Mouse (Mus musculus): ENCODE data around the gene Ephb2. TPM values are rescaled to one million over a fixed set of nuclear protein-coding genes. Genes with fewer than 3 reads are reported as not detected.

The Ephb2 gene
- total RNA-seq (2023): under 1 TPM in 1 of 2 experiments, not detected in 1; 0.33 TPM

DNA sequence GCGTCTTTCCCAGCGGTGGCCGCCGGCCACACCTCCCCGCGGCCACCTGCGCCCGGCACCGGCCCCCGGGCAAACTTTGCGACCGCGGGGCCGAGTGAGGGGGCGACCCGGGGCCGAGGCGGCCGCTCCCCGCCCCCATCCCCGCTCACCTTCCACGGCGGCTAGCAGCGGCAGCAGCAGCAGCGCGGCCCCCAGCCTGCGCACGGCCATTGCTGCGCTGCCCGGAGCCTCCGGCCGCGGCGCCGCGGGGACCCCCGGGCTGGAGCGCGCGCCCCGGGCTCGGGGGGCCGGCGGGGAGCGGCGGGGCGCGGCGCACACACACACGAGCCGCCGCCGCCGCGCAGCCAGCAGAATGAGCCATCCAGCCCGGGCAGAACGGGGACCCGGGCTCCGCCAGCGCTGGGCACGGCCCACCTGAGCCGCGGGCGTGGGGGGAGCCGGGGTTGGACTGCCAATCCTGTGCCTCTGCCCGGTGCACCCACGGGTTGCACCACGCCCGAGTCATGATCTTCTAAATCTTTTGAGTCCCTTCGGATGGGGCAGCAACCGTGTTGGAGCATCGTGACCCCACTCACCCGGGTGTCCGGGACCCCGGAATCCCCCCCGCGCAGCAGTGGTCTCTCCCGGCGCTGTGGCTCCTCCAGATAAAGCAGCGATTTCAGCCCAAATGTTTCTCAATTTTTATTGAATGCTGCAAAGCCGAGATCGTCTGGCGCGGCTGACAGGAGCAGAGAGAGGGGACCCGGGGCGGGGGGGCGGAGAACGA, at the start of gene Ephb2:
TSS of gene Ephb2 (minus strand) at position 368 of the 766 bp plus-strand sequence.

DNA sequence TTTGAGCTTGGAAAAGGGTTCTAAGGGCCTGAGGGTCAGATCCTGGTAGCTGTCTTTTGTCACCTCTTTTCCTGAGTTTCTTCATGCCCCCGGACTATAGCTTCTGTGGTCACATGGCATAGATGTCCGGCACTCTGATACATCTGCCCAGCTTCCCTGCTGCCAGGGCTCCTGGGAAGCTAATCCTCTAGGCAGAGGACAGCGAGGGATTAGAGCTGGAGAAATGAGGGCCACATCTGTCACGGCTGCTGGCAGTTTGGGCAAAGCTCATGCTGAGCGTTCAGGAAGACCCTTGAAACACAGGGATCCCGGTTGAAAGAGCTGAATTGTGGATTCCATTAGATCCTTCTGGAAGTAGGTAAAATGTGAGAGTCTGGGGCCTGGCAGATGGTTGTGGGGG, 213.4 kb downstream of the Ephb2 start, which contains the start of gene Lactbl1:
TSS of gene Lactbl1 (plus strand) at position 234 of the 400 bp plus-strand sequence.

DNA sequence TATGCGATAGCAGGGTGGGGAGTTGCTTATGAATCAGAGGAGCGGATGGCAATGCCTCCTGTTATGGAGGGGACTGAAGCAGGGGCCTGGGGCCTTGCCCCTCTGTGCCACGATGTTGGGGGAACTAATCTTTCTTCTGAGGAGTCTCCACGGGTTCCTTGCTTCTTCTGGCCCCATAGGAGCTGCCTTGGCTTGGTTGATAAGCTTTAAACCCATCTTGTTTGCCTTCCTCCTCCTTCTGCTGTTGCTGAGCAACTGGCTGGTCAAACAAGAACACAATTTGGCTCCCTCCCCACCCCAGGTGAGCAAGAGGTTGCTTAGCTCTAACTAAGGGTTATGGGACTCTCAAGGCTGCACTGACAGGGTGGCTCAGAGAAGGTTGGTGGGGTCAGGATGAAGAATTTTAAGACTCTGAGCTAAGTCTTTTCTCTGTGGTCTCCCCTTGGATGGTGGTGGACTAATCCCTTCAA, 225.4 kb downstream of the Ephb2 start, which contains the start of gene Tex46:
TSS of gene Tex46 (plus strand) at position 51 of the 470 bp plus-strand sequence.

DNA sequence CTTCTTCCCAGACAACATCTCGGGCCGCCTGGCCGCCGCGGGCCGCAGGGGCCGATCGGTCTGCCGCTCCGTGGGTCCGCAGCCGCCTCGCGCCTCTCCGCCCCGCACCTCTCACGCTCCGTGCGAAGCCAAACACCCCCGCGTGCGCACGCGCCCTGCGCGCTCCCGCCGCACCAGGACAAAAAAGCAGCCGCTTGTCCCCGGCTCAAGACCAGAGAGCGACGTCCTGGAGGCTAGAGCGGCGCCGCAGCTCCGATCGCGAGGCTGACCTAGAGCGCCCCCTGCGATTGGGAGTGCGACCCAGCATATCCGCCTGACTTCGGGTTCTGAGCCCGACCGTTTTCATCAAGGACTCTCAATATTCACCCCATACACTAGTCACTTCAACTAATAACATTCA, 233.2 kb downstream of the Ephb2 start, which contains the start of gene Kdm1a:
TSS of gene Kdm1a (minus strand) at position 156 of the 400 bp plus-strand sequence.

Other genes starting within 250 kb of the Ephb2 start
- gene Kdm1a, start 233.3 kb downstream of the Ephb2 start, total RNA-seq (2023): 10 to 100 TPM; 27.0 to 29.2 TPM
- gene Tex46, start 225.6 kb downstream of the Ephb2 start, total RNA-seq (2023): not detected
- not detected for gene Lactbl1, start 213.4 kb downstream of the Ephb2 start, total RNA-seq (2023)
- 1 to 10 TPM; 2.1 to 3.6 TPM for gene C1qb, start 50.2 kb upstream of the Ephb2 start, total RNA-seq (2023)
- gene C1qc, start 57.1 kb upstream of the Ephb2 start, total RNA-seq (2023): 1 to 10 TPM; 3.0 to 3.3 TPM
- gene C1qa, start 62.8 kb upstream of the Ephb2 start, total RNA-seq (2023): 1 to 10 TPM; 2.8 to 3.2 TPM
- under 1 TPM in 1 of 2 experiments, not detected in 1; 0.11 TPM for gene Epha8, start 120.8 kb upstream of the Ephb2 start, total RNA-seq (2023)
- gene Zbtb40, start 212.8 kb upstream of the Ephb2 start, total RNA-seq (2023): 1 to 10 TPM; 7.4 to 8.6 TPM

All from neutrophil, adult 59 days (primary cell).